Mouse (Mus musculus) limb, embryonic 11.5 days (tissue): ENCODE results near the gene Cep19. TPM values are rescaled to one million over a fixed set of nuclear protein-coding genes. Genes with fewer than 3 reads are reported as not detected.

Experiments used
- ATAC-seq: fragments of 200-750 bp; cut with Nextera tagmentation; 2 replicates; pipeline ENCODE4 v1.8.0; 2017; ENCODE audit warnings: low read depth; ENCODE audit not compliant: insufficient number of reproducible peaks, low FRiP score, low TSS enrichment
- DNase-seq: peaks from one replicate; pipeline ENCODE4 v3.0.0-alpha.2; 2015; ENCODE audit warnings: low spot score
- H3K27ac ChIP-seq: fragments of 300-500 bp; sonication (generic); replicated peaks from 2 replicates; pipeline ENCODE4 v1.5.1; 2014; ENCODE audit warnings: low read depth, mild to moderate bottlenecking, low read length
- H3K27me3 ChIP-seq: fragments of 300-500 bp; sonication (generic); 2 replicates; pipeline ENCODE4 v1.6.1; 2014; ENCODE audit warnings: mild to moderate bottlenecking, low read length, mixed read lengths; ENCODE audit not compliant: control insufficient read depth, insufficient read depth
- H3K36me3 ChIP-seq: fragments of 300-500 bp; sonication (generic); 2 replicates; pipeline ENCODE4 v1.6.1; 2014; ENCODE audit warnings: mild to moderate bottlenecking, low read length, moderate library complexity, mixed read lengths; ENCODE audit not compliant: control insufficient read depth, insufficient read depth
- H3K4me1 ChIP-seq: fragments of 300-500 bp; sonication (generic); 2 replicates; pipeline ENCODE4 v1.6.1; 2014; ENCODE audit warnings: low read length, mixed read lengths; ENCODE audit not compliant: control insufficient read depth, insufficient read depth
- H3K4me2 ChIP-seq: fragments of 300-500 bp; sonication (generic); 2 replicates; pipeline ENCODE4 v1.6.1; 2014; ENCODE audit warnings: low read depth, mild to moderate bottlenecking, moderate library complexity; ENCODE audit not compliant: severe bottlenecking
- H3K4me3 ChIP-seq: fragments of 300-500 bp; sonication (generic); 2 replicates; pipeline ENCODE4 v1.5.1; 2014; ENCODE audit warnings: low read depth, low read length
- H3K9ac ChIP-seq: fragments of 300-500 bp; sonication (generic); 2 replicates; pipeline ENCODE4 v1.6.1; 2014; ENCODE audit warnings: mild to moderate bottlenecking, low read length
- H3K9me3 ChIP-seq: fragments of 300-500 bp; sonication (generic); 2 replicates; pipeline ENCODE4 v1.6.1; 2016; ENCODE audit warnings: low read length; ENCODE audit not compliant: control insufficient read depth
- WGBS: fragments of 180-500 bp; shearing (Covaris S2); extraction: QIAGEN DNeasy Blood & Tissue Kit; methylation state at CpG from one replicate; pipeline ENCODE4 v1.1.7; 2014; 5-methylcytosine and 5-hydroxymethylcytosine counted together
- polyA plus RNA-seq: library from polyadenylated mRNA; unstranded; fragments of >200 nt; fragmentation: Nextera tagmentation; extraction: Ambion mirVana; gene quantifications from 2 replicates; pipeline ENCODE4 v1.2.1, GENCODE M21; 2014

The Cep19 gene
- polyA plus RNA-seq, 1 experiment from 2014 or later, result 44.3 TPM

DNA sequence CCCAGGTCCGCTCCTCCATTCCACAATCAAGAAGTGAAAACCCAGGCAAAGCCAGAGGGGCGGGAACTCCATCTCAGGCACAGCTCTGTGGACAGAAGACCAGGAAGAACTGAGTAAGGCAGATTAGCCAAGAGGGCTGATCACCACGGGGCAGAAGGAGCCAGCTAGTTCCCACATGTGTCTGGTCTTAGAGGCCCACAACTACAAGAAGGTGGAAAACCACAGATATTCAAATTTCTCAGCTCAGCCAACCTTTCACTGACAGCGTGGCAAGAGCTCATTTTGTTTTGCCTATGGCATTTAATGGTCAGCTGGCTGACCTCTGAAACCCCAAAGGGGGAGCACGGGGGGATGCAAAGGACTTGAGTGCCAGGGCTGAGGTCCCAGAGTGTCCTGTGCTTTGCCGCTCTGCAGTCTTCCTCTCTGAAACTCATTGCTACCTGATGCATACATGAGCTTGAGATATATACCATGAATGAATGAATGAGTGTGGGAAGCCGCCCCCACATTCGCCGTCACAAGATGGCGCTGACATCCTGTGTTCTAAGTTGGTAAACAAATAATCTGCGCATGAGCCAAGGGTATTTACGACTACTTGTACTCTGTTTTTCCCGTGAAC lies 48.1 kb downstream of the Cep19 start:
- DNase-seq, result peak; percentile 29
- Histone ChIP-seq H3K36me3 (peaks cover 13% of the 10 kb centered on the region; the same call in 1 of the 2 replicates), H3K4me3 (no peak overlapping the region), H3K9ac (no peak overlapping the region), H3K4me2 (0 out of 2 replicates have a peak overlapping the region, but pooled peaks have one; percentile 15), H3K27ac (no peak overlapping the region), H3K27me3 (no peaks in the 10 kb centered on the region), H3K4me1 (no peaks in the 10 kb centered on the region), H3K9me3 (0 out of 2 replicates have a peak, but pooled peaks cover 3% of the 10 kb centered on the region)
- 55% methylated on average over 10 of the region's 13 CpGs for WGBS
- ATAC-seq, result no peak

DNA sequence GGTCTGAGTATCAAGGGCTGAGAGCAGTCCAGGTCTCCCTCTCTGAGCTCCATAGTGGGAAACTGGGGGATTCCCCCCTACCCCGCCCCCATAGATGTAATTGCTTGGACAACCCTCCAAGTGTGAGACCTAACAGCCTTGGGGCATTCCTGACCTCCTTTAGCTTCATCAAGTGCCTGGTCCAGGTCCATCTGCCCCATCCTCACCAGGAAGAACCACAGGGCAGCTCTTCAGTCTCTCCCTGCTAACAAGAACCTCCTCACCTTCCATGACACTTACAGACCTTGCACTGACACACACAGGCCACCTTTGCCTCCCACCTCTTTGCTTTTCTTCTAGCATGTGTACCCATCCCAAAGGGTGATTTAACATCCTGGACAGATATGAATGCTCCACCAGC lies 54.4 kb downstream of the Cep19 start:
- 71% methylated on average over 1 of the region's 1 CpGs for WGBS
- no peaks in the 10 kb centered on the region for H3K4me1 ChIP-seq
- no peak for ATAC-seq
- no peak overlapping the region for H3K9ac ChIP-seq
- no peak overlapping the region for H3K4me2 ChIP-seq
- no peak overlapping the region for H3K4me3 ChIP-seq
- H3K9me3 ChIP-seq, result no peaks in the 10 kb centered on the region
- DNase-seq, result no peak
- no peaks in the 10 kb centered on the region for H3K27me3 ChIP-seq
- H3K27ac ChIP-seq, result no peak overlapping the region
- H3K36me3 ChIP-seq, result no peaks in the 10 kb centered on the region

GRCm38 (mm10) chr16:32154437-32154836 lies 54.8 kb downstream of the Cep19 start:
- no peak overlapping the region for H3K4me3 ChIP-seq
- H3K9me3 ChIP-seq, result no peaks in the 10 kb centered on the region
- H3K27me3 ChIP-seq, result no peaks in the 10 kb centered on the region
- DNase-seq (no peak), ATAC-seq (no peak)
- no peak overlapping the region for H3K4me2 ChIP-seq
- no peaks in the 10 kb centered on the region for H3K36me3 ChIP-seq
- H3K9ac ChIP-seq, result no peak overlapping the region
- 76% methylated on average over 13 of the region's 13 CpGs for WGBS
- no peak overlapping the region for H3K27ac ChIP-seq
- H3K4me1 ChIP-seq, result no peaks in the 10 kb centered on the region

DNA sequence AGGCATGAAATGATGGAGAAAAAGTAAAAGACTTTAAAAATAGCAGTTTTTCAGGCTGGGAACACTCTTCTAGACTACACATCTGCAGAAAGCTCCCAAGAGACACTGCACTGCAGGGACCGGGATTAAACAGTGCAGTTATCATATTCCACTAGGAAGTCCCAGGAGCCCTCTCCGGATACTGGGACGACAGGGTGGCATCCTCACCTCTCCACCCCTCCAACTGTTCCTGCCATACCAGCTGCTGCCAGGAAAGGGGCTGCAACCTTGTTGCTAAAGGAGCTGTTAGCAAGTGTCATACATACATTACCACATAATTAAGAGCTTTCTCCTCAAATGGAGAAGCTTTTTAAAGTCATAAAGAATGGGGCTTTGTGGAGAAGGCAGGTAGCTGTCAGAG lies 57.1 kb downstream of the Cep19 start:
- Histone ChIP-seq H3K27ac (no peak overlapping the region), H3K4me2 (no peak overlapping the region), H3K4me1 (no peaks in the 10 kb centered on the region), H3K36me3 (no peaks in the 10 kb centered on the region), H3K27me3 (no peaks in the 10 kb centered on the region), H3K4me3 (no peak overlapping the region), H3K9ac (no peak overlapping the region), H3K9me3 (no peaks in the 10 kb centered on the region)
- 38% methylated on average over 3 of the region's 3 CpGs for WGBS
- DNase-seq (no peak), ATAC-seq (no peak)

DNA sequence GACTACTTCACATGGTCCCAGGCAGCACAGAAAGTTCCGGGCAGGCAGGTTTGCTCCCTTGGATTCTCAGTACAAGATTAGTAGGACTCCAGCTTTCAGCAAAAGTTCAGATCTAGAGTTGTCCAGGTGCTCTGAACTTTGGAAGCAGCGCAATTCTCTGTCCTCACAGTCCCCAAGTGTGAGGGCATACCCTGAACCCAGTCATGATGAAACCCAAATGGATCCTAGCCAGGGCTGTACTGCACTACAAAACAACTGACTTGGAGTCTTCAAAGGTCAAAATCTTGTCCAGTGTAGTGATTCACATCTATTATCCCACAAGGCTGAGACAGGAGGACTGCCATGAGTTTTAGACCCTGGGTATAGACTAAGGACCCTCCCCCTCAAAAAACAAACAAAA lies 57.8 kb downstream of the Cep19 start:
- H3K27ac ChIP-seq, result no peak overlapping the region
- no peak overlapping the region for H3K9ac ChIP-seq
- no peak overlapping the region for H3K4me3 ChIP-seq
- H3K36me3 ChIP-seq, result no peaks in the 10 kb centered on the region
- no peaks in the 10 kb centered on the region for H3K27me3 ChIP-seq
- H3K9me3 ChIP-seq, result no peaks in the 10 kb centered on the region
- no peaks in the 10 kb centered on the region for H3K4me1 ChIP-seq
- H3K4me2 ChIP-seq, result no peak overlapping the region
- no peak for DNase-seq
- WGBS, result 79% methylated on average over 2 of the region's 2 CpGs
- ATAC-seq, result no peak

Other genes with a start within 250 kb of the Cep19 start
- 0.17 and 0.23 TPM in 2 replicates for gene Meltf, start 221.0 kb upstream of the Cep19 start, polyA plus RNA-seq
- 0.25 and 0.67 TPM in 2 replicates for gene Pigz, start 165.9 kb upstream of the Cep19 start, polyA plus RNA-seq
- gene 0610012G03Rik, start 151.3 kb upstream of the Cep19 start, polyA plus RNA-seq, result 81.6 and 88.9 TPM in 2 replicates
- 160 and 161 TPM in 2 replicates for gene Ncbp2, start 151.3 kb upstream of the Cep19 start, polyA plus RNA-seq
- gene Senp5, start 96.5 kb upstream of the Cep19 start, polyA plus RNA-seq, result 10.9 and 13.4 TPM in 2 replicates
- gene Pak2, start 20.5 kb upstream of the Cep19 start, polyA plus RNA-seq, result 41.1 and 42.7 TPM in 2 replicates
- 131 and 137 TPM in 2 replicates for gene Pigx, start 60 bp upstream of the Cep19 start, polyA plus RNA-seq
- 10.1 and 11.5 TPM in 2 replicates for gene Nrros, start 65.8 kb downstream of the Cep19 start, polyA plus RNA-seq
- 0.25 TPM in 1 of 2 replicates, not detected in the other for gene Bex6, start 80.0 kb downstream of the Cep19 start, polyA plus RNA-seq
- gene Fbxo45, start 147.4 kb downstream of the Cep19 start, polyA plus RNA-seq, result 21.6 and 23.3 TPM in 2 replicates
- 19.2 and 20.2 TPM in 2 replicates for gene Wdr53, start 147.4 kb downstream of the Cep19 start, polyA plus RNA-seq
- not detected in 2 replicates for gene Smco1, start 171.7 kb downstream of the Cep19 start, polyA plus RNA-seq
- 25.0 and 27.9 TPM in 2 replicates for gene Rnf168, start 177.7 kb downstream of the Cep19 start, polyA plus RNA-seq
- gene Ubxn7, start 232.5 kb downstream of the Cep19 start, polyA plus RNA-seq, result 28.0 and 30.0 TPM in 2 replicates